Mouse (Mus musculus) forebrain, embryonic 13.5 days (tissue): ENCODE data around the gene Anxa8. TPM values are rescaled to one million over a fixed set of nuclear protein-coding genes. Genes with fewer than 3 reads are reported as not detected.

Experiments
- ATAC-seq: fragments of 200-750 bp; cut with Nextera tagmentation; 2 replicates; pipeline ENCODE4 v1.8.0; 2017
- H3K27ac ChIP-seq: fragments of 300-500 bp; sonication (generic); 2 replicates; pipeline ENCODE4 v1.5.1; 2015; ENCODE audit warnings: inconsistent platforms, mild to moderate bottlenecking, moderate library complexity
- H3K27me3 ChIP-seq: fragments of 300-500 bp; sonication (generic); 2 replicates; pipeline ENCODE4 v1.6.1; 2015; ENCODE audit warnings: mild to moderate bottlenecking, inconsistent platforms
- H3K36me3 ChIP-seq: fragments of 300-500 bp; sonication (generic); 2 replicates; pipeline ENCODE4 v1.6.1; 2015; ENCODE audit warnings: mild to moderate bottlenecking, inconsistent platforms; ENCODE audit not compliant: poor library complexity, severe bottlenecking
- H3K4me1 ChIP-seq: fragments of 300-500 bp; sonication (generic); 2 replicates; pipeline ENCODE4 v1.6.1; 2015; ENCODE audit warnings: inconsistent platforms
- H3K4me2 ChIP-seq: fragments of 300-500 bp; sonication (generic); 2 replicates; pipeline ENCODE4 v1.6.1; 2015; ENCODE audit warnings: inconsistent platforms, mild to moderate bottlenecking, moderate library complexity
- H3K4me3 ChIP-seq: fragments of 300-500 bp; sonication (generic); 2 replicates; pipeline ENCODE4 v1.5.1; 2015; ENCODE audit warnings: mild to moderate bottlenecking, inconsistent platforms
- H3K9ac ChIP-seq: fragments of 300-500 bp; sonication (generic); 2 replicates; pipeline ENCODE4 v1.6.1; 2015; ENCODE audit warnings: mild to moderate bottlenecking, inconsistent platforms
- H3K9me3 ChIP-seq: fragments of 300-500 bp; sonication (generic); replicated peaks from 2 replicates; pipeline ENCODE4 v1.6.1; 2016; ENCODE audit warnings: inconsistent platforms
- WGBS: fragments of 180-500 bp; shearing (Covaris S2); methylation state at CpG from one replicate; pipeline ENCODE4 v1.1.7; 2015; 5-methylcytosine and 5-hydroxymethylcytosine counted together
- polyA plus RNA-seq: library from polyadenylated mRNA; unstranded; fragments of >200 nt; fragmentation: Nextera tagmentation; extraction: Ambion mirVana; gene quantifications from 2 replicates; pipeline ENCODE4 v1.2.1, GENCODE M21; 2015

The Anxa8 gene
- polyA plus RNA-seq, 1 experiment from 2014 or later: not detected

DNA sequence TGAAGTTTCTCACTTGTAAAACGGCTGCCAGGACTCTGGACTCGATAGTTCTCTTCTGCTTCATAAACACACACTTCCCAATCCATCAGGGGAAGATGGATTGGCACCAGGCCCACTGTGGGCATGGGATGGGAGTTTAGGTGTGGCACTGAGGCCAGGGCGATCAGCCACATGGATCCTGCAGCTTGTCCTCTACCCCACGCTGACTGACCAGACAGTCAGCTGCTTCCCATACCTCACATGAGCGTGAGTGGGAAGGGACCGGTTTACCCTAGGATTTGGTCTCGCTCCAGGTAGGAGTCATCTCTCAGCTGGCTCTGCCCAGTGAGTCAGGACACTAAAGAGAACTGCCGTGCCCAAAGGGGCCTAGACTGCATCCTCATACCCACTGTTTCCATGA is 4.0 kb downstream of the Anxa8 start:
- H3K27me3 ChIP-seq: no peaks in the 10 kb centered on the region
- no peak overlapping the region for H3K27ac ChIP-seq
- H3K9ac ChIP-seq: no peak overlapping the region
- ATAC-seq: no peak
- 94% methylated on average over 8 of the region's 8 CpGs for WGBS
- H3K4me3 ChIP-seq: no peak overlapping the region
- no peaks in the 10 kb centered on the region for H3K36me3 ChIP-seq
- H3K9me3 ChIP-seq: no peaks in the 10 kb centered on the region
- no peak overlapping the region for H3K4me2 ChIP-seq
- no peaks in the 10 kb centered on the region for H3K4me1 ChIP-seq

DNA sequence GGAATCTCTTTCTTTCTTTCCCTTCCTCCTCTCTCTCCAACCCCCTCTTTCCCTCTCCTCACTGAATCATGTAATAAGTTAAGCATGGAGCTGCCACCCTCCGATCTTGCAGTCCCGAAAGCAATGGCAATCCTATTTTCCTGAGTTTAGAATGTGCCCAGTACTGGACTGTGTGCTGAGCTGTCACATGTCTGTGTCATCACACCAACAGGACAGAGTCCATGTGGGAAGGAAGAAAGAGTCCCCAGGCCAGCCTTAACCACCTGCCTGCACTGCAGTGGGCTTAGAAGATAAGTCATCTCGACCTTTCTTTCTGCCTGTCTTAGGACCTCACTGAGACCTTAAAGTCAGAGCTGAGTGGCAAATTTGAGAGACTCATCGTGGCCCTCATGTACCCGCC is 5.7 kb downstream of the Anxa8 start:
- Histone ChIP-seq H3K27ac (no peak overlapping the region), H3K9me3 (no peaks in the 10 kb centered on the region), H3K36me3 (no peaks in the 10 kb centered on the region), H3K9ac (no peak overlapping the region), H3K4me1 (no peaks in the 10 kb centered on the region), H3K4me2 (no peak overlapping the region), H3K27me3 (no peaks in the 10 kb centered on the region), H3K4me3 (no peak overlapping the region)
- WGBS: 80% methylated on average over 5 of the region's 5 CpGs
- ATAC-seq: no peak

DNA sequence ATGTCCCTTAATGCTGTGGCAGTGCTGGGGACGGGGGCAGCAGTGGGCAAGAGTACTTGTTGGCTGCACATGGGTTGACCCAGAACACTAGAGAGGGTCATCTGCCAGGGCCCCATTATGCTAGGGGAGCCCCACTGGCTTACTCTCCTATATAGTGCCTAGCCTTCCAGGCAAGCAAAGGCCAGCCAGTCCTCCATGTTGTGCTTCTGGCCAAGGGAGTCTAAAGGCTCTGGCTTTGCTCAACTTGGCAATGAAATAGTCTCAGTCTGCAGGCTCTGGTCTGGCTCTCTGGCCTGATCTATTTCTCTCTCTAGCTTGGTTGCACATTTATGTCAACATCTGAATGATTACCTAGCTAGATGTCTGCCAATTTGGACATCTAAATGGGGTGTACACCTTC is 7.1 kb downstream of the Anxa8 start:
- Histone ChIP-seq H3K9me3 (no peaks in the 10 kb centered on the region), H3K9ac (no peak overlapping the region), H3K27ac (no peak overlapping the region), H3K4me2 (no peak overlapping the region), H3K4me1 (no peaks in the 10 kb centered on the region), H3K36me3 (no peaks in the 10 kb centered on the region), H3K27me3 (no peaks in the 10 kb centered on the region), H3K4me3 (no peak overlapping the region)
- 73% methylated on average over 1 of the region's 1 CpGs for WGBS
- ATAC-seq: no peak

DNA sequence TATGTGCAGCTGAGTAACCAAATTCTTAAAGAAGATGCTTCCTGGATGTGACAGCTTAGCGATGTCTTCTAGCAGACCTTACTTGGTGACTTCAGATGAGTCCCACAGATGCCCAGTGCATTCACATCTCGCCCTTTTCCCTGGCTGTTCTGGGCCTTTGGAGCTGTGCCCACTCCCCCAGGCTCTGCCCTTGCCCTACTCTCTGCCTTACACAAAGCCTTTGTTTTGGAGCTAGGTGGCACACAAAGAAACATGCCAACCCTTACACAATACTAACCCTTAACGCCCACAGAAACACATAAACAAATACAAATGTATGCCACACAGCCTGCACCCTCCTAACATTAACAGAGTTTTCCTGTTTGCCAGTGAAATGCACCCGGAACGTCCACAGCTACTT is 10.4 kb downstream of the Anxa8 start:
- no peaks in the 10 kb centered on the region for H3K36me3 ChIP-seq
- ATAC-seq: no peak
- 75% methylated on average over 5 of the region's 5 CpGs for WGBS
- H3K27me3 ChIP-seq: no peaks in the 10 kb centered on the region
- H3K4me3 ChIP-seq: no peak overlapping the region
- H3K4me1 ChIP-seq: no peaks in the 10 kb centered on the region
- no peak overlapping the region for H3K9ac ChIP-seq
- H3K27ac ChIP-seq: no peak overlapping the region
- H3K9me3 ChIP-seq: no peaks in the 10 kb centered on the region
- no peak overlapping the region for H3K4me2 ChIP-seq

DNA sequence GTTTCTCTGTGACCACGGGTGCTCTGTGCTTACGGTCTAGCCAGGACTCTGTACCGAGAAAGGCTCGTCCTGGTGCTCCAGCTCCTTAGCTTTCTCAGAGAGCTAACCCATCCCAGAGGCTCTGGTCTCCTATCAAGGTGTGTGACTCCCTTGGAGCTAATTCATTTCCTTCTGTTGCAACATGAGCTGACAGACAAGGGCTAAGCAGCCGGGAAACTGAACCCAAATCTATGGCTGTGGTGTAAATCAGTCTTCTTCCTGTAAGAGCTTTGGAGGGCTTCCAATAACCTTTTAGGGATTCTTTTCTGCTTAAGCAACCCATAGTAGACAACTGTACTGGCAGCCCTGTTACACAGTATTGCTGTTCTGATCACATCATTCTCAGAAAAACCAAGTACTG is 16.8 kb downstream of the Anxa8 start, which contains the start of gene A630023A22Rik:
TSS of gene A630023A22Rik (minus strand) at position 154 of the 400 bp plus-strand sequence.
- no peak within 1 kb of the TSS for H3K9ac ChIP-seq
- WGBS: 86% methylated on average over 5 of the region's 5 CpGs
- no peaks in the 10 kb centered on the region for H3K4me1 ChIP-seq
- H3K4me3 ChIP-seq: no peak within 1 kb of the TSS
- H3K9me3 ChIP-seq: no peaks in the 10 kb centered on the region
- ATAC-seq: no peak
- H3K4me2 ChIP-seq: no peak within 1 kb of the TSS
- no peaks in the 10 kb centered on the region for H3K36me3 ChIP-seq
- H3K27me3 ChIP-seq: no peaks in the 10 kb centered on the region
- no peak within 1 kb of the TSS for H3K27ac ChIP-seq

DNA sequence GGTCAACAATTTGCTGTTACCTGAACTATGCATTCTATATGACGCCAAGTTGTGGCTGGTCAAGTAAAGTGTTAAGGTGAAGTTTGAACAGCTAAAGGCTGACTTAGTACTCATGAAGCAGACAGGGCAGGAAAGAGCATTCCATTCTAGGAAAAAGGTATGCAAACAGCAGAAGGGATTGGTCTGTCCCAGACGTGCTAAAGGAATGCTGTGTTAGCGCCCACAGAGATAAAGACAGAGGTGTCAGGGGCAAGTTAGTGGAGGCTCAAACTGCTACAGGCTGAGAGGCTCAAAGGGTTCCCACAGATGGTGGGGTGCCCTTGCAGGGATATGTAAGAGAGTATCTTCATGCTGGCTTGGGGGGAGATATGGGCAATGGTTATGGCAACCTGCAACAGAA is 18.1 kb downstream of the Anxa8 start:
- Histone ChIP-seq H3K9ac (no peak overlapping the region), H3K36me3 (no peaks in the 10 kb centered on the region), H3K9me3 (no peaks in the 10 kb centered on the region), H3K4me3 (no peak overlapping the region), H3K27me3 (no peaks in the 10 kb centered on the region), H3K4me2 (no peak overlapping the region), H3K4me1 (no peaks in the 10 kb centered on the region), H3K27ac (no peak overlapping the region)
- ATAC-seq: no peak
- WGBS: 79% methylated on average over 3 of the region's 3 CpGs

DNA sequence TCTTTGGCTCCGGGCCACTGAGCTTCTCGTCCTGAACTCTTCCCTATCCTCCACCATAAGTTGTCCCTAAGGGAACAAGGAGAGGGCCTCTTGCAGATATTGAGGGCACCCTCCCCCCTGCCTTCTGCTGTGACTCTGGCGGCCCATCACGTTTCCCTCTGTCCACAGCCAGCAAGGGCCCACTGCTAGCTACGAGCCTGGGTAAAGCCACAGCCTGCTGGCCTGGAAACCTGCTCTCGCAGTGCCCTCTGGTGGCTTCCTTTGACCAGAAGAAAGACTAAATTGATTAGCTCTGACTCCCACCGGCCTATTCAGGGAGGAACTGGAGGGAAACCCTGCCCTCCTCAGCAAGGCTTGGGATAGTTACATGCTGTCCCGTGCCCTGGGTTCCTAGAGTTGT is 19.1 kb downstream of the Anxa8 start:
- WGBS: 23% methylated on average over 8 of the region's 8 CpGs
- no peak overlapping the region for H3K4me2 ChIP-seq
- no peaks in the 10 kb centered on the region for H3K27me3 ChIP-seq
- H3K36me3 ChIP-seq: no peaks in the 10 kb centered on the region
- no peak overlapping the region for H3K4me3 ChIP-seq
- no peak overlapping the region for H3K9ac ChIP-seq
- H3K27ac ChIP-seq: no peak overlapping the region
- H3K9me3 ChIP-seq: no peaks in the 10 kb centered on the region
- peak; percentile 19; the same call in 1 of the 2 replicates for ATAC-seq
- no peaks in the 10 kb centered on the region for H3K4me1 ChIP-seq

DNA sequence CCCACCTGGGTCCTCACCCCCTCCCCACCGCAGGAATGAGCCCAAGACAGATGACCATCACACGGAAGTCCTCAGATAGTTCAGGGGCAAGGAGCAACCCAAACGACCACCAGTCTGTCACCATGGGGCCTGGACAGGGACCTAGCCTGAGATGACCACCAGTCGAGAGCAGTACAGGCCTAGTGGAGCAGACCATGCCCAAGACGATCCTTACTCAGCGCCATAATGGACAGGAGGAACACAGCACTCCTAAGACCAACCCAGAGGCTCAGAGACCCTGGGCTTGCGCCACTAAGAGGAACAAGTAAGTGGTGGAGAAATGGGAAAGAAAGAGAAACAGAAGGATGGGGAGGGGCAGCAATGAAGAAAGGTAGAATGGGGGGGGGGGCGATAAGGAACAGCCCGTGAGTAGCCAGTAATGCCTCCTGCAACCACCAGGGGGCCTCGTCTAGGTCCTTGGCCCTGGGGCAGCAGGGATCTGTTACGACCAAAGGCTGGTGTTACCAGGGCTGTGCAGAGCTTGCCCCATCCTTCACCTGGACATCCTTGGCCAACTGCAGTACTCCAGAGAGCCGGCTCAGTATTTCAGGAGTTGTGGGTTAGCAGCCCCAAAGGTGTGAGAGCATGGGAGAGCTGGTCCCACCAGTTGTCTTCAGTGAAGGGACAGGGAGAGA is 20.7 kb downstream of the Anxa8 start:
- no peaks in the 10 kb centered on the region for H3K36me3 ChIP-seq
- no peaks in the 10 kb centered on the region for H3K9me3 ChIP-seq
- no peak for ATAC-seq
- no peaks in the 10 kb centered on the region for H3K4me1 ChIP-seq
- H3K4me3 ChIP-seq: no peak overlapping the region
- H3K27me3 ChIP-seq: no peaks in the 10 kb centered on the region
- no peak overlapping the region for H3K9ac ChIP-seq
- H3K27ac ChIP-seq: no peak overlapping the region
- WGBS: 60% methylated on average over 11 of the region's 12 CpGs
- no peak overlapping the region for H3K4me2 ChIP-seq

DNA sequence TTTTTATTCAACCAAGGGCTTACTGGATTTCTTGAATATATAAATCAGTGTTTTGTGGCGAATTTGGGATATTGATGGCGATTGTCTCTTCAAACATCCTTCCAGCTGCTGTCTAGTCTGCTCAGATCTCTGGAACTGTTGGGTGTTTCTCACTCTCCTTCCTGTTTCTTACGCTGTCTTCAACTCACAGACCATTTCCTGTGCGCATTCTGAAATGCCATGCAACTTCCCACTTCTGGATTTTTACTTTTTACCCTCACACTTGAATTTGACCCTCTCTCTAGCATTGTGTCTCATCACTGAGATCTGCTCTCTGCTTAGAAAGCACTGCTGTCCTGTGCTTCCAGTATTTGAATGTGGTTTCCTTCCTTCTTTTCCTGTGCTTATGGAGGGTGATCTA is 21.8 kb downstream of the Anxa8 start:
- 84% methylated on average over 4 of the region's 4 CpGs for WGBS
- no peak overlapping the region for H3K27ac ChIP-seq
- H3K4me2 ChIP-seq: no peak overlapping the region
- H3K4me1 ChIP-seq: no peaks in the 10 kb centered on the region
- no peak overlapping the region for H3K4me3 ChIP-seq
- H3K36me3 ChIP-seq: no peaks in the 10 kb centered on the region
- no peaks in the 10 kb centered on the region for H3K9me3 ChIP-seq
- no peak overlapping the region for H3K9ac ChIP-seq
- ATAC-seq: no peak
- no peaks in the 10 kb centered on the region for H3K27me3 ChIP-seq

DNA sequence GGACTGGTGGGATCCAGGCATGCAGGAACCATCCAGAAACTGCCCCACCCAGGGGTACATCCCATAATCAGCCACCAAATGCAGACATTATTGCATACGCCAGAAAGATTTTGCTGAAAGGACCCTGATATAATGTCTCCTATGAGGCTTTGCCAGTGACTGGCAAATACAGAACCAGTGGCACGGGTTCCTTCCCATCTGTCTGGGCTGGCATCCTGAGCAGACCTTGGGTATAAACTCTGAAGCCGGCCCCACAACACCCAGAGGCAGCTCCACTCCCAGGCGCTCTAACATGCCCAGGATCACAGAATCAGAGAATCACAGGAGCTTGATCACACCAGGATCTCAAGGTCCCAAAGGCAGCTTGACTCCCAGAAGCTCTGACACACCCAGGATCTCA is 28.5 kb downstream of the Anxa8 start:
- no peak overlapping the region for H3K27ac ChIP-seq
- no peaks in the 10 kb centered on the region for H3K36me3 ChIP-seq
- 94% methylated on average over 4 of the region's 4 CpGs for WGBS
- no peak for ATAC-seq
- H3K27me3 ChIP-seq: no peaks in the 10 kb centered on the region
- H3K4me1 ChIP-seq: no peaks in the 10 kb centered on the region
- H3K9ac ChIP-seq: no peak overlapping the region
- H3K4me2 ChIP-seq: no peak overlapping the region
- no peaks in the 10 kb centered on the region for H3K9me3 ChIP-seq
- no peak overlapping the region for H3K4me3 ChIP-seq

DNA sequence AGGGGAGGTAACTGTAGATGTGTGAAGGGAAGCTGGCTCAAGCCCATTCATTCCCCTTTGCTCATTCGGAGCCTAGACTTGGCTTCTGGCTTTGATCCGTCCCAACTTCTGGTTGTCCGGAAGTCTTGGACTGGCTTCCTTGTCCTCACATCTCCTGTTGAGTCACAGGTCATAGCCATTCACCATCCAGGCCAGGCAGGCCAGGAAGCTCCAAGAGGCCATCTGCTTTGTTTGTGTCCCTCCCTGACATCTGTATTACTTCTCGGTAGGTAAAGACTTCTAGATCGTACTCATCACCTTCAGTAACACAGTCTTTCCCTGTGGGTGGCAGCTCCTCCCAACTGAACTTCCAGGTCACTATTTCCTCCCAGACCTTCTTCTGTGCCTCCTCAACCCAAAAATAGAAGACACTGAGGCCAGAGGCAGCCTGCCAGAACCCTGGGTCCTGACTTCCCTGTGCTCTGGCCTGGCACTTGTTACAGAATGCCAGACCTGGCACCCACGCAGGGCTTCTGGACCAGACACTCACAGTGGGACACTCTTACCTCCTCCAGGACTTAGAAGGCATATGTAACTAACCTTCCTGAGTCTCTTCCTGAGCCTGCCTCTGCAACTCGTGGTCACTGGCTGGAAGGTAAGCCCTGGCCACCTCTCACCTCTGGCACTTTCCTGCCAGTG is 33.4 kb downstream of the Anxa8 start:
- Histone ChIP-seq H3K4me2 (no peak overlapping the region), H3K9ac (no peak overlapping the region), H3K27ac (no peak overlapping the region), H3K36me3 (no peaks in the 10 kb centered on the region), H3K4me1 (no peaks in the 10 kb centered on the region), H3K4me3 (no peak overlapping the region), H3K9me3 (no peaks in the 10 kb centered on the region), H3K27me3 (no peaks in the 10 kb centered on the region)
- WGBS: 79% methylated on average over 7 of the region's 7 CpGs
- no peak for ATAC-seq

DNA sequence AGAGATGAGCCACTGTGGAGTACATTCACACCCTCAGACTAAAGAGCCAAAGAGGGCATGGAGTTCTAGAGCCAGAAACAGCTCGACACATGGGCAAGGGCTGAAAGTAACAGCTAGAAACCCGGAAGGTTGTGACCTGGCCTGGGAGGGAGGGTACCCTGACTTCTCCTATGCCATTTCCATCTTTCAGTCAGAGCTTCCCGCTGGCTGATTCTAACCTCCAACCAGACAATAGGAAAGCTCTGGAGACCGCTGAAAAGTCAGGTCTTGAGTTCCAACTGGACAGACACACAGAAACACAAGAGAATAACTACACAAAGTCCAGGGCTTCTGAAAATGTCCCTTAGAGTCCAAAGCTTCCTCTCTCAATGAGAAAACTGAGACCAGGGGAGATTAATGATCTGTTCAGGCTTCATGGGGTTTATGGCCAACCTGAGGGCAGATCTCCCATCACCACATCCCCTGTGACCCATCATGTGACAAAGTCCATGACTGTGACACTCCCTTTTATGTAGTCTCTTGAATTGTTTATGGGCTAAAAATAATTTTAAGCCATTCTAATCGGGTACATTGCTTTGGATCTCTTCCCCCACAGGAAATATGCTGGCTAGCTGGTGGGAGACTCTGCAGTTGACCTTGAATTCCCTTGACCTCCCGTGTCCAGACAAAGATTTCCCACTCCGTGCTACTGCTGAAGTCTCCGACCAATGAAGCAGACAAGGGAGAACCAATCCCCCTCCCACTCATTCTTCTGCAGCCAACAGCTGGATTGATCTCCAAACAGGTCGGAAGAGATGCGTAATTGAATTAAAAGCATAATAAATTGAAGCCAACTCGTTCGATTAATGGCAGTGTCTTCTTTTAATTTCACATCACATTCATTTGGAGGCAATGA is 34.5 kb downstream of the Anxa8 start:
- ATAC-seq: no peak
- 81% methylated on average over 12 of the region's 12 CpGs for WGBS

More for the DNA sequence above, 34.5 kb downstream of the Anxa8 start:
- Histone ChIP-seq H3K4me3 (no peak overlapping the region), H3K27me3 (no peaks in the 10 kb centered on the region), H3K36me3 (no peaks in the 10 kb centered on the region), H3K4me2 (no peak overlapping the region), H3K4me1 (no peaks in the 10 kb centered on the region), H3K9me3 (no peaks in the 10 kb centered on the region), H3K27ac (no peak overlapping the region), H3K9ac (no peak overlapping the region)
